Mouse (Mus musculus): Measurements from ENCODE around the gene Mipol1.

The Mipol1 gene

DNA sequence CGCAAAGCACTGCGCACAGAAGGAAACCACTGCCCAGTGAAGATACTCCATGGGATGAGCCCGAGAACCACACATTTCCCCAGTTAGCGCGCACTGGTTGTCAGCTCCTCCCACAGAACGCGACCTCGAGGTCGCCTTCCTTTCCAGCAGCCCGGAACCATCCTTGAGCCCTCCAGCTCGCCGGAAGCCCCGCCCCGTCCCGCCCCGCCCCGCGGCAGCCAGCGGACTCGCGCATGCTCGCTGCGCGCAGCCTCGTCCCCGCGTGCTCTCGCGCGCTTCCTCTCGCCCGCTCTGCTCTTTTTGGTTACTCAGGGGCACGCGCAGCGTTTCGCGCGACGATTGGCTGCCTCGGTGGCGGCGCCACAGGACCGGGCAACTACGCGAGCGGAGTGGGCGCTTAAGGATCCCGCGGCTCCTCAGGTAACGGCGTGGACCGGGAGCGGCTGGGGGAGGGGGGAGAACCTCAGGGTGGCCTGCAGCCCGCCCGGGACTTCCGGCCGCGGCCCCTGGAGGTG is at the start of gene Mipol1, which contains the start of gene Prps1l3:
Gene Mipol1, plus strand, starts transcription at position 236 of the 515 bp plus-strand sequence.
Gene Prps1l3, plus strand, starts transcription at position 221 of the 515 bp plus-strand sequence.
- 1% methylated on average over 58 of the region's 58 CpGs for WGBS

DNA sequence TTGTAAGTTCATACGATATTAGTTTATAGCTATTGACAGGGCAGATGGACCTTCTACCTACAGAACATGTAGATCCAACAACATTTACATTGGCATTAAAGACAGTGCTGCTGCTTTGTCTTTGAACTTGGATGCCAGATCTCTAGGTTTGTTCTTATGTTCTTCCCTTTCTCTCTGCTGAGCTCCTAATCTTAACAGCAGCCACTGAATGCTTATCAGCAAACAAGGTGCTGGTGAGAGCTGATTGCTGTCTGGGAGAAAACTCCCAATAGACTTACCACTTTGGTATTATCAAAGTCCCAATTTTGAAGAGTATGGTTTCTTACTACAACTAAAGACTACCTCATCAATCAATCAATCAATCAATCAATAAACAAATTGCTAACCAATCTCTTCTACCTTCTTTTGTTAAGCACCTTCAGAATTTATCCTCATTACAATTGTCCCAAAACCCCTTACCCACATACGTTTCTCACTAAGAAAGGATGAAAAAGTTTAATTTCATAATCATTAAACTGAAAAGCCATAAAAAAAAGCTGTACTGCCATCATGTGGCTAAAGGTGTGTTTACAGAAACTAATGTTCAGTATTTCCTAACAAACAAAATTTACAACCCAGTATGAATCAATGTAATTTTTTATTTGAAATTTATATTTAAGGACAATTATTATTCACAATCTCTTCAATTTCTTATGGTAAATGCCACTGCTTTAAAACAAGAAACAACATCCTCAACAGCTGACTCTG is 45.7 kb upstream of the Mipol1 start:
- WGBS = 49% methylated on average over 2 of the region's 2 CpGs

DNA sequence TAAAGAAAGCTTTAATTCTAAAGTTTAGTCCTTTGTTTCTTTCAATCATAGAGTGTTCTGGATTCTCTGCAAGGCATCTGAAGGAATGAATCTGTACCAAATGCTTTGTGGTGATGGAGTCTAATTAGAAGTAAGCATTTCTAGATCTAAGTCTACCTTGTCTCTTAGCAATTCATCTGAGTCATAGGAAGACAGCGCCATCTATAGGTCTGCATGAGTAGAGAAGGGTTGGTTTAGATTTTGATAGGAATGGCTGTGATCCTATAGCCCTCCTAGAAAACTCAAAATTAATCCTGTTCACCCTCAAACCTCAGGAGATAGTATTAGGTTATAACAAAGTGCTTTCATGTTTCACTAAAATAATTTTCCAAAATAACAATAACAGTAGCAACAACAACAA is 44.8 kb upstream of the Mipol1 start:
- 0% methylated on average over 1 of the region's 1 CpGs for WGBS

DNA sequence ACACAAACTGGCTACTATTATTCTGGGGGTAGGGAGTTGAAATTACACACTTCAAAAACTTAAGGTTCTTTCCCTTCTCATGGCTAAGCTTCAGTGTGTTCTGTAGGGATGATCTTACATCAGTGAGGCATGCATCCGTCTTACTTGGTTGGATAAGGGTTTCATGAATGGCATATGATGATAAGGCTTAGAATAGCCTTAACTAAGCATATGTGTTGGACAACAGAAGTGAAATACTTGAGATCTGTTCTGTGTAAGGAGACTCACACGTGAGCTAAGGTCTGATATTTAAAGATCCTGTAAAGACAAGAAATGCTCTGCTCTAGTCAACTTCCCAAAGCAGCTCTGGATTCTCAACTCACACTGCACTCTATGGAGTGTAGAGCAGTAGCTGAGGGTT is 44.1 kb upstream of the Mipol1 start:
- WGBS = 82% methylated on average over 2 of the region's 2 CpGs

DNA sequence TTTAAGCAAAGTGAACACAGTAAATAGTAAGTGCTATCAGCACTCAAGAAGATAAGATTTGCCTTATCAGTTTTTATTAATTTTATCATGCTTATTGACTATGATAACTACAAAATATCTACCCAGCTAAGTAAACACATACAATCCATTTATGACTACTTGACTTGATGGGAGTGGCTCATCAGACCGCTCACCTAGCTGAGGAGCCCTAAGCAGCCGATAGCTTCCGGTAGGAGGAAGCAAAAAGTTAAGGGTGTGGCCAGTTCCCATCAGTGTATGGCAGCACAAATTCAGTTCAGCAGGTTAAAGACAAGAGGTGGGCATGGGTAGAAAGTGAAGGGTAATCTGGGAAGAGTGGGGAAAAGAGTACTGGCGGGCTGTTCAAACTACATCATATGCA is 43.2 kb upstream of the Mipol1 start:
- 92% methylated on average over 4 of the region's 4 CpGs for WGBS

DNA sequence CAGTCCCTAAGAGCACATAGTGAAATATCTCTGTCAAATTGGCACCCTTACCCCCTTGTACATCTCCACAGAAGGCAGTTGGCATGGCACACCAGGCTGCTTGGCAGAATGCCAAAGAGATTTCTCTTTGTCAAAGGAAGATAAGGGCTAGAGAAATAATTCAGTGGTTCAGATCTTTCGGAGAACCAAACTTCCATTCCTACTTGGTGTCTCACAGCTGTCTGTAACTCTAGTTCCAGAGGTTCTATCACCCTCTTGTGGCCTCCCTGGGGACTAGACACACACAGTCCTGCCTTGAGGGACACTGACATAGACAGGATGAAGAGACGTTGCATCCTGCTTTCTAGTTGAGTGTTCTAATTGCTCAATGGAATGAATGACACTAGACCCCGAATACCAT is 35.6 kb upstream of the Mipol1 start:
- 54% methylated on average over 3 of the region's 3 CpGs for WGBS

DNA sequence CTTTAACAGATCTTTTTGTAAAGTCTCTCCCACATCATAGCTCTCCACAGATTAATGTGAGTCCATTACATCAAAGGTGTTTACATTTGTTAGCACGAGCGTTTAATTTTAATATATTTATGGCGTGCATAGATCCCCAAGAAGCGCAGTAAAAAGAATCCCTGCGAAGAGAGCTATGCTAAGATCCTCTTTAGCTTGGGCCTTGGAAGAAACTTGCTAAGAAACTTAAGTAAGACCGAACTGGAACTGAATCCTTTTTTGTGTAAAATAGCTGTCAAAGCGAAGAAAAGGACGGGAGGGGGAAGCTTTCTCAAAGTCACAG is 34.0 kb upstream of the Mipol1 start:
- WGBS = 24% methylated on average over 8 of the region's 8 CpGs

DNA sequence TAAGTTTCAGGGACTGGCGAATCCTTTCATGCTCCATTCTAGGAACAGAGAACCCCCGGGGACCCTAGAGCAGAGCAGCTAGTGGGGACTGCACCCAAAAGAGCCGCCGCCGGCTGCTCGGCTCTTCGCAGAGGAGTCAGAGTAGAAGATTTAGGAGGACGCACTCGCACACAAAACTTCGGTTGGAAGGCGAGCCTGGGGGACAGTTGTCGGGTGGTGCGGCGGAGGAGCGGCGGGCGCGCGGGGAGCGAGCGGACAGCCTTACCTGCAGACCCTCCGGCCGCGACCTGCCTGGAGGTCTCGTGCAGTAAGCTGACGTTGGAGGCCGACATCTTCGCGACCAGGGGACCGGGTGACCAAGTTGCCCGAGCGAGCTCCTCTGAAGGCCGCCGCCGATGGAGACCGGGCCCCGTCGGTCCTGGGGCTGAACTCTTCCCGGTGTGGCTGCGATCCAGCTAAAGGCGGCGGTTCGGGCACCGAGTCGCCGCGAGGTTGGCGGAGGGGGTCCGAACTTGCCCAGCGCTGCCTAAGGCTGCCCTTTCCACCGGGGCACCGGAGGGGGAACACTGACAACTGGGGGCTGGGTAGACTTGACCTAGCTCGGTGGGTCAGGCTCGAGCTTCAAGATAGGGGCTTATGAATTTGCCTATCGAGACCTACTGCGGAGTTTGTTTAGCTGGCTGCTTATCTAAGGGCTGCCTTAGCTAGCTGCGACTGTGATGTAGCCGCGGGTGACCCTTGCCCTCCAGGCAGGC is 33.4 kb upstream of the Mipol1 start:
- 6% methylated on average over 59 of the region's 59 CpGs for WGBS

DNA sequence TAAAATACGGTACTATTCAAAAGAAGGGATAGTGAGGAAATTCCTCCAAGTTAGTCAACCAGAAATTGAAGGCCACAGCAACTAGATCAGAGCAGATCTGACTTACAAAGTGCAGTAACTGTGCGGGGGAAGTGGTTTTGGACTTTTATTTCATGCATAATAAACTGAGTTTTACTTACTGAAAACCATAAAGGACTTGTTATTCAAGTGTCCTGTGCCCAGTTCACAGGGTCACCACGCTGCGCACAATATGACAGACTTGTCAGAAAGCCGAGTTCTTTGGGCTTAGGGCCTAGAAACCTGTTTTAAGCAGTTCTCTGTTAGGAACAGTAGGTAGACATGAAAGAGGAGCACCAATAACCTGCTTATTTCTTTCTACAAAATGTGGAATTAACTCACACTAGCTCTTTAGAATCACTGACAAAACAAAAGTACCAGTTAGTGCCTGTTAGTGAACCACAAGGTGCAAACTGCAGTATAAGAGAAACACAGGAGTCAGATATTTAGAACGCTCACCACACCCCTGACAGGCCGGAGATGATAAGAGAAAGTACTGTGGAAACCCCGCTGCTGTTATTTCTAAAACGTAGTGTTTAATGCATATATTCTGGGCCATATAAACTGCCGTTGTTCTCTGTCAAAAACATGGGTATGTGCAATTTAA is 32.7 kb upstream of the Mipol1 start, which contains the start of gene Slc25a21:
Gene Slc25a21, minus strand, starts transcription at position 110 of the 664 bp plus-strand sequence.
- WGBS = 91% methylated on average over 10 of the region's 10 CpGs

DNA sequence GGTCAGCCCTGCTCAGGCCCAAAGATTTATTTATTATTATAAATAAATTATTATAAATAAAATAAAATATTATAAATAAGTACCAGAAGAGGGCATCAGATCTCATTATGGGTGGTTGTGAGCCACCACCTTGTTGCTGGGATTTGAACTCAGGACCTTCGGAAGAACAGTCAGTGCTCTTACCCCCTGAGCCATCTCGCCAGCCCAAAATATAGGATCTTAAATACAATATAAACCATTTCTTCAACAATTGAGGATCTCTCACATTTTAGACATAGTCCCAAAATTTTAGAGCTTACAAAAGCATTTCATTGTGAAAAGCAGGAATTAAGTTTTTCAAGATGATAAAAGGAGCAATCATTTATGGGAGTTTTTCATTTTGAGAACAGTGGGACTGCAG is 30.8 kb upstream of the Mipol1 start:
- 99% methylated on average over 2 of the region's 2 CpGs for WGBS

DNA sequence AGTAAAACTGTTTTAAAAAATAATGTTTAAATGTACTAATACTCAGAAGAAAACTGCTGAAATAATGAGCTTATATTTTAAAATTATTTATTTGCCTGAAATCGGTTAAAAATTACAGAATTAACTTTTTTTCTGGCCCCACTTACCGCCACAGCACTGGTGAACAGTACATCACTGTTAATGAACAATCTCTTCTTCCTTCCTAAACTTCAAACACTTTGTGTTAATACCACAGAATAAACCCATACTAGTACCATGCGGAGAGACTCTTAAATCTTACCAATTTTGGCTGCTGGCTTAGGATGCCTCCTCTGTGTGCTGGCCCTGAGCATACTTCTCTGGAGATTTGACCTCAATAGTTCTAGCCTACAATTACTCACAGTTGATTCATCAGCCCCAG is 28.3 kb upstream of the Mipol1 start:
- WGBS = 91% methylated on average over 3 of the region's 3 CpGs

DNA sequence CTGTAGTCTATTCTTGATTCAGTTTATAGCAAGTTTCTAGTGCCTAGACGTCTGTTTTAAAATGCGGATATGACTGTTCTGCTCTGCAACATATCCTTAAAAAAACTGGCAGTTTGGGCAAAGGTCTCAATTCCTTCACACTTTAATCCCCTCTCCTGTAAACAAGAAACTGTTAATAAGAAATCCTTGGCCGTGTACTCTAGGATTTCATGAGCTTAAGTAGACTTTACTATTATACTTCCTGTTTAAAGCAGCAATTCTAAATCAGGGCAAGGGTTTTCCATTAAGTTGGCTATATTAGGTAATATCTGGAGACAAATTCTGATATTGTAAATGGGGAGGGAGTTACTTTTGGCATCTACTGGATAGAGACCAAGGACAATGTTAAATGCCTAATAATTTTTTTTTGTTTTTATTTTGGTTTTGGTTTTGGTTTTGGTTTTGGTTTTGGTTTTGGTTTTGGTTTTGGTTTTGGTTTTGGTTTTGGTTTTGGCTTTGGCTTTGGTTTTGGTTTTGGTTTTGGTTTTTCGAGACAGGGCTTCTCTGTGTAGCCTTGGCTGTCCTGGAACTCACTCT is 25.9 kb upstream of the Mipol1 start:
- 89% methylated on average over 4 of the region's 4 CpGs for WGBS

DNA sequence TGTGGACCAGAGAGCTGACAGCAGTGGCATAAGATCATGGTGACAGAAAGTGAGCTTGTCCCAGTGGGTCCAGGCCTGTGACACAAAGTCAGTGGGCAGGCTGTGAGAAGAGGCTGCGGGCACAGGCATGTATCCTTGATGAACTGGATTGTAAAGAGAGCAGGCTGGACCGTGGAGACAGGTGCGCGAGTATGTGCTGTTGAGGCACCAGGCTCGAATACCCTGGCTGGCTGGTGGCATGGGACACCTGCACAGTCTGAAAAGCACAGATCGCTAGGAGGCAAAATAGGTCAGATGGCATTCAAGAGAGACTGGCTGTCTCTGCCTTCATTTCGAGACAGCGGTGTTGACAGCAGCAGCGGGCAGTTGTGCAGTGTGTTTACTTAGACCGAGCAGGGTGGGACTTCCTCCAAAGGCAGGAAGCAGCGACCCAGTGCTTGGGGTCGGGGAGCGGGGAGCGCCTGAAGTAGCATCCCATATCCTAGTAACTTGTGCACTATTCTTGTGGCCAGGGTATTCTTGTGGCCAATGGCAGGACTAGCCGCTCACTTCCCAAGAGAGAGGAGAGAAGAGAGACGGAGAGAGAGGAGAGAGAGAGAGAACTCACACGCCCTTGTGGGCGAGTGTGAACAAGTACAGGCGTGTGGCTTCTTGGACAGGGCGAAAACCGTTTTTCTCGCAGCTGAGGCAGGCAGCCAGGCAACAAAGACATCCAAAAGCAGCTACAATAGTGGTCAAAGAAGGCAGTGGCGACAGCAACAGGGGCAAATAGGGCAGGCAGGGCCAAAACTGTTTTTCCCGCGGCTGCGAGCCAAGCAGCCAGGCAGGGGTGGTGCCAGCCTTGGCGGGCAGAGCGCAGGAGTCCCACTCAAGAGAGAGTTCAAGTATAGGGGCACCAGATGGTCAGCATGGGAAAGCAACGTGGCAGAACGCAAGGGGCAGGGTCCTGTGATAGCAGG is 18.6 kb upstream of the Mipol1 start:
- WGBS = 13% methylated on average over 30 of the region's 30 CpGs

DNA sequence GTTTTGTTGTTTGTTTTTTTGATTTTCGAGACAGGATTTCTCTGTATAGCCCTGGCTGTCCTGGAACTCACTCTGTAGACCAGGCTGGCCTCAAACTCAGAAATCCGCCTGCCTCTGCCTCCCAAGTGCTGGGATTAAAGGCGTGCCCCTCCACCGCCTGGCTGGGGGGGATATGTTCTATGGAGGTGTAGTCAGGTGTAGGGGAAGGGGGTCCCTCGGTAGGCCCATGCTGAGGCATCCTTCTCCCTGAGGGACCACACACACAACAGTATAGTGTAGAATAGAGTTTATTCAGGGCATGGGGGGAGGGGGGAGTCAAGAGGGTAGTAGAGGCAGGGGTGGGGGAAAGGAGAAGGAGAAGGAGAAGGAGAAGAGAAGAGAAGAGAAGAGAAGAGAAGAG is 17.8 kb upstream of the Mipol1 start:
- WGBS = 84% methylated on average over 5 of the region's 5 CpGs

DNA sequence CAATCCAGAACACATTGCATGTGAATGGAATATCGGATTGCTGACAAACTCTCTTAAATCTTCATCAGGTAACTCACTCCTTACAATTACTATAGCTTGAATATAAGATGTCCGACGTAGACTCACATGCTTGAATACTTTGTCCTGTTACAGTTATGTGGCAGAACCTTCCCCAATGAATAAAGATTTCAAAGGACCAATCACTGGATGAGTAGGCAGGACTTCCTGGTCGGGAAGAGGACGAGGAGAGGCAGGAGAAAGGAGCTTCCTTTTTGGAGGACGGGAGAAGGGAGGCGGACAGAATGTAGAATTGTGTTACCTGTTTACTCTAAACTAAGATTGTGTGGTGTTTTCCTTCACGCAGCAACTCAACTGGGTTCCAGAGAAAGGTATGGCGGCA is 3.8 kb upstream of the Mipol1 start:
- WGBS = 89% methylated on average over 9 of the region's 9 CpGs

DNA sequence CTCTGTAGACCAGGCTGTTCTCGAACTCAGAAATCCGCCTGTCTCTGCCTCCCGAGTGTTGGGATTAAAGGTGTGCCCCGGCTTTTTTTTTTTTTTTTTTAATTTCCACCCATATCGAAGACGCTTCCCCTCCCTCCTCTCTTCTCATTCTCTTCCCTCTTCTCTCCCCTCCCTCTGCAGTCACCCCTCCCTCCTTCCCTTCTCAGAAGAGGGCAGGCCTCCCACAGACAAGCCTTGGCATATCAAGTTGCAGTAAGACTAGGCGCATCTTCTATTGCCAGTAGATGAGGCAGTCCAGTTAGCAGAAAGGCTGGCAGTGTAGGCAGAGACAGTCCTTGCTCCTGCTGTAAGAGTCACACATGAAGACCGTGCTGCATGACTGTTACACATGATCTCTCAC is 2.5 kb upstream of the Mipol1 start:
- 94% methylated on average over 4 of the region's 8 CpGs for WGBS

DNA sequence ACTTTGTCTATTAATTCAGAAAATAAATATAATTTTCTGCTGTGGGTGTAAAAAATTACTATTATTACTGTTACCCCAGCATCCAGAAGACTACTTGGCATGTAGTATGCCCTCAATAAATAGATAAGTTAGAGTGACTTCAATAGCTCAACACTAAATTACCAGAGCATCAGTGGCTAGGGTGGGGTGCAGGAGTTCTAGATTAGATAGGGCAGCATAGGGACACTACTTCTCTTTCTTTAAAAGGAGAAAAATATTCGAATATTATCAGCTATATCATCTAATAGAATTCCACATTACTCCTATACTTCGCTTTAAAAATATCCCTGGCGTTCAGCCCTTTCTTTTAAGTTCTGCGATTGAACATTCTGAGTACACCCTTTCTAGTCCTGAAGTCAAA is 524 bp upstream of the Mipol1 start:
- 21% methylated on average over 4 of the region's 4 CpGs for WGBS

DNA sequence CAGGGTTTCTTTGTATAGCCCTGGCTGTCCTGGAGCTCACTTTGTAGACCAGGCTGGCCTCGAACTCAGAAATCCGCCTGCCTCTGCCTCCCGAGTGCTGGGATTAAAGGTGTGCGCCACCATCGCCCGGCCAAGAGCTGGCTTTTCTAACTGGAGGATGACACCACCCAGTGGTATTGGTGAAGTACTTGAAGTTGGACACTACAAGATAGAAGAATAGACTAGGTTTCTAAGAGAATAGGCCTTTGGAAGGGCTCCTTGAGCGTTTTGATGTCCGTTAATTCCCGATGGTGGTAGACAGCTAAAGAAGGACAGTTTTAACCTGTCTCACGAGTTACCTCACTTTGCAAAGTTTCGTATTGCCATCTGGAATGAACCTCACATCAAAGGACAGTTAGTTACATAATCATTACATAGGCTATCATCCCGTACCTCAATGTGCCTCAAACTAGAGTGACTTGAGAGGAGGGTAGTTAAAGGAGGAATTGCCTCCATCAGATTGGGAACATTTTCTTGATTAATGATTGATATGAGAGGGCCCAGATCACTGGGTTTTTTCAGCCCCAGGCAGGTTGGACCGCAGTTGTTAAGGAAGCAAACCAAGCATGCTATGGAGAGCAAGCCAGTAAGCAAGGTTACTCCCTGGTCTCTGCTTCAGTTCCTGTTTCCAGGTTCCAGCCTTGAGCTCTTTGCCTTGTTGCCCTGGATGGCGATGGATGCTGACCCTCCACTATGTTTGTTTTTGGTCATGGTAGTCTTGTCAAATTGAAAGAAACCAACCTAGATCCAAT is 1.1 kb downstream of the Mipol1 start:
- 60% methylated on average over 14 of the region's 14 CpGs for whole genome bisulfite sequencing

DNA sequence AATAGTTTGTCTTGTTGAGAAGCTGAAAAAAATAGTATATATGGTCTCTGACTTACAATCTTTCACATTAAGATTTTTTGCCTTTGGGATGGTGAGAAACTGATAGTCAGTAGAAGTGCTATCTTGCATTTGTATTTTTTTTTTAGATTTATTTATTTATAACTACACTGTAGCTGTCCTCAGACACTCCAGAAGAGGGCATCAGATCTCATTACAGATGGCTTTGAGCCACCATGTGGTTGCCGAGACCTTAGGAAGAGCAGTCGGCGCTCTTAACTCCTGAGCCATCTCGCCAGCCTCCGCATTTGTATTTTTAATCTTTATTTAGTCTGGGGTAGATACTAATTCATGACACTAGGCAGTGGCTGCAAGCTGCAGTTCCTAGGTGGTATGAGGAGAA is 3.2 kb downstream of the Mipol1 start:
- 85% methylated on average over 5 of the region's 5 CpGs for whole genome bisulfite sequencing

All from cerebral cortex, adult 2 months (tissue).